Mouse (Mus musculus): ENCODE data around the gene Psmd14. TPM values are rescaled to one million over a fixed set of nuclear protein-coding genes. Genes with fewer than 3 reads are reported as not detected.
A peak's percentile ranks its signal among the peaks of the same experiment; 100 is the strongest.

Gene Psmd14
- polyA plus RNA-seq, 1 experiment from 2014 or later: 296 TPM

GRCm38 (mm10) chr2:61794960-61795359 is 83.5 kb downstream of the Psmd14 start:
- Histone ChIP-seq H3K4me1 (ENCODE audit: control insufficient read depth, insufficient read depth, low read length) (no peaks in the 10 kb centered on the region; the same call in 1 of the 2 replicates), H3K4me2 (ENCODE audit: low read length) (no peak overlapping the region), H3K27me3 (replicated peaks; ENCODE audit: control insufficient read depth, insufficient read depth, low read length) (no peaks in the 10 kb centered on the region), H3K9me3 (replicated peaks; ENCODE audit: control insufficient read depth, low read length) (no peaks in the 10 kb centered on the region), H3K4me3 (ENCODE audit: low read depth, low read length) (no peak overlapping the region), H3K27ac (ENCODE audit: low read depth, low read length) (no peak overlapping the region), H3K36me3 (ENCODE audit: control insufficient read depth, insufficient read depth, low read length) (0 out of 2 replicates have a peak, but pooled peaks cover under 1% of the 10 kb centered on the region), H3K9ac (ENCODE audit: low read length) (no peak overlapping the region)
- ATAC-seq (no peak; the same call in none of the 2 replicates), DNase-seq (ENCODE audit: low spot score) (peak; percentile 37)
- WGBS: 72% methylated on average over 5 of the region's 5 CpGs

- Histone ChIP-seq H3K4me2 (ENCODE audit: low read length) (no peak overlapping the region), H3K27ac (ENCODE audit: low read depth, low read length) (no peak overlapping the region), H3K27me3 (replicated peaks; ENCODE audit: control insufficient read depth, insufficient read depth, low read length) (peaks cover 5% of the 10 kb centered on the region; the same call in 1 of the 2 replicates), H3K4me3 (ENCODE audit: low read depth, low read length) (no peak overlapping the region), H3K9ac (ENCODE audit: low read length) (no peak overlapping the region), H3K36me3 (ENCODE audit: control insufficient read depth, insufficient read depth, low read length) (no peaks in the 10 kb centered on the region), H3K4me1 (ENCODE audit: control insufficient read depth, insufficient read depth, low read length) (peaks cover 3% of the 10 kb centered on the region), H3K9me3 (replicated peaks; ENCODE audit: control insufficient read depth, low read length) (no peaks in the 10 kb centered on the region)
- DNase-seq (ENCODE audit: low spot score) (peak; percentile 66), ATAC-seq (peak; percentile 60; the same call in 1 of the 2 replicates)
- WGBS: 78% methylated on average over 1 of the region's 1 CpGs
These were observed 86.6 kb downstream of the Psmd14 start for GRCm38 (mm10) chr2:61798048-61798447.

GRCm38 (mm10) chr2:61802656-61803251 is 91.3 kb downstream of the Psmd14 start, which contains the start of gene Tbr1:
Gene Tbr1, plus strand, starts transcription at chr2:61802930.
- Histone ChIP-seq H3K9ac (ENCODE audit: low read length) (peak within 1 kb of the TSS; percentile 58), H3K4me1 (ENCODE audit: control insufficient read depth, insufficient read depth, low read length) (peaks cover 4% of the 10 kb centered on the region), H3K9me3 (replicated peaks; ENCODE audit: control insufficient read depth, low read length) (no peaks in the 10 kb centered on the region), H3K4me3 (ENCODE audit: low read depth, low read length) (peak within 1 kb of the TSS; percentile 51), H3K27me3 (replicated peaks; ENCODE audit: control insufficient read depth, insufficient read depth, low read length) (peaks cover 13% of the 10 kb centered on the region), H3K27ac (ENCODE audit: low read depth, low read length) (peak within 1 kb of the TSS; percentile 98), H3K36me3 (ENCODE audit: control insufficient read depth, insufficient read depth, low read length) (no peaks in the 10 kb centered on the region), H3K4me2 (ENCODE audit: low read length) (peak within 1 kb of the TSS; percentile 47)
- 4% methylated on average over 11 of the region's 11 CpGs for WGBS
- ATAC-seq (0 out of 2 replicates have a peak, but pooled peaks have one; percentile 6), DNase-seq (ENCODE audit: low spot score) (peak; percentile 56)

- 1% methylated on average over 29 of the region's 29 CpGs for WGBS
- peak; percentile 18 for ATAC-seq
- no peaks in the 10 kb centered on the region for H3K9me3 ChIP-seq (replicated peaks; ENCODE audit: control insufficient read depth, low read length)
- H3K9ac ChIP-seq (ENCODE audit: low read length): peak overlapping the region; percentile 58
- H3K27me3 ChIP-seq (replicated peaks; ENCODE audit: control insufficient read depth, insufficient read depth, low read length): peaks cover 16% of the 10 kb centered on the region
- peak; percentile 76 for DNase-seq (ENCODE audit: low spot score)
- peak overlapping the region; percentile 98 for H3K27ac ChIP-seq (ENCODE audit: low read depth, low read length)
- H3K4me3 ChIP-seq (ENCODE audit: low read depth, low read length): peak overlapping the region; percentile 51
- peaks cover 4% of the 10 kb centered on the region for H3K4me1 ChIP-seq (ENCODE audit: control insufficient read depth, insufficient read depth, low read length)
- H3K36me3 ChIP-seq (ENCODE audit: control insufficient read depth, insufficient read depth, low read length): no peaks in the 10 kb centered on the region
- H3K4me2 ChIP-seq (ENCODE audit: low read length): peak overlapping the region; percentile 47
These were observed 92.2 kb downstream of the Psmd14 start for GRCm38 (mm10) chr2:61803443-61804367.

GRCm38 (mm10) chr2:61804382-61804840 is 92.9 kb downstream of the Psmd14 start:
- Histone ChIP-seq H3K4me2 (ENCODE audit: low read length) (peak overlapping the region; percentile 47), H3K9ac (ENCODE audit: low read length) (peak overlapping the region; percentile 87), H3K4me3 (ENCODE audit: low read depth, low read length) (peak overlapping the region; percentile 51), H3K36me3 (ENCODE audit: control insufficient read depth, insufficient read depth, low read length) (no peaks in the 10 kb centered on the region), H3K27me3 (replicated peaks; ENCODE audit: control insufficient read depth, insufficient read depth, low read length) (peaks cover 22% of the 10 kb centered on the region), H3K9me3 (replicated peaks; ENCODE audit: control insufficient read depth, low read length) (no peaks in the 10 kb centered on the region), H3K27ac (ENCODE audit: low read depth, low read length) (peak overlapping the region; percentile 98), H3K4me1 (ENCODE audit: control insufficient read depth, insufficient read depth, low read length) (peaks cover 4% of the 10 kb centered on the region)
- 2% methylated on average over 10 of the region's 10 CpGs for WGBS
- DNase-seq (ENCODE audit: low spot score) (peak; percentile 92), ATAC-seq (peak; percentile 47)

GRCm38 (mm10) chr2:61804841-61805540 is 93.5 kb downstream of the Psmd14 start:
- Histone ChIP-seq H3K27ac (ENCODE audit: low read depth, low read length) (peak overlapping the region; percentile 98), H3K4me1 (ENCODE audit: control insufficient read depth, insufficient read depth, low read length) (peaks cover 4% of the 10 kb centered on the region), H3K36me3 (ENCODE audit: control insufficient read depth, insufficient read depth, low read length) (no peaks in the 10 kb centered on the region), H3K9ac (ENCODE audit: low read length) (peak overlapping the region; percentile 87), H3K27me3 (replicated peaks; ENCODE audit: control insufficient read depth, insufficient read depth, low read length) (peaks cover 26% of the 10 kb centered on the region), H3K4me3 (ENCODE audit: low read depth, low read length) (peak overlapping the region; percentile 51), H3K4me2 (ENCODE audit: low read length) (peak overlapping the region; percentile 47), H3K9me3 (replicated peaks; ENCODE audit: control insufficient read depth, low read length) (no peaks in the 10 kb centered on the region)
- ATAC-seq: peak; percentile 27
- DNase-seq (ENCODE audit: low spot score): peak; percentile 47
- WGBS: 1% methylated on average over 39 of the region's 39 CpGs

- Histone ChIP-seq H3K9ac (ENCODE audit: low read length) (peak overlapping the region; percentile 87), H3K9me3 (replicated peaks; ENCODE audit: control insufficient read depth, low read length) (no peaks in the 10 kb centered on the region), H3K4me1 (ENCODE audit: control insufficient read depth, insufficient read depth, low read length) (peaks cover 4% of the 10 kb centered on the region), H3K36me3 (ENCODE audit: control insufficient read depth, insufficient read depth, low read length) (no peaks in the 10 kb centered on the region), H3K27me3 (replicated peaks; ENCODE audit: control insufficient read depth, insufficient read depth, low read length) (peaks cover 33% of the 10 kb centered on the region), H3K4me2 (ENCODE audit: low read length) (peak overlapping the region; percentile 47), H3K4me3 (ENCODE audit: low read depth, low read length) (peak overlapping the region; percentile 51), H3K27ac (ENCODE audit: low read depth, low read length) (peak overlapping the region; percentile 98)
- under 1% methylated on average over 39 of the region's 39 CpGs for WGBS
- ATAC-seq (0 out of 2 replicates have a peak, but pooled peaks have one; percentile 8), DNase-seq (ENCODE audit: low spot score) (peak; percentile 74)
These were observed 94.2 kb downstream of the Psmd14 start for GRCm38 (mm10) chr2:61805541-61806345.

Data from forebrain, embryonic 14.5 days (tissue).